Comparison of ENCODE assay signal across 17 mouse cellular contexts in the genomic region with DNA sequence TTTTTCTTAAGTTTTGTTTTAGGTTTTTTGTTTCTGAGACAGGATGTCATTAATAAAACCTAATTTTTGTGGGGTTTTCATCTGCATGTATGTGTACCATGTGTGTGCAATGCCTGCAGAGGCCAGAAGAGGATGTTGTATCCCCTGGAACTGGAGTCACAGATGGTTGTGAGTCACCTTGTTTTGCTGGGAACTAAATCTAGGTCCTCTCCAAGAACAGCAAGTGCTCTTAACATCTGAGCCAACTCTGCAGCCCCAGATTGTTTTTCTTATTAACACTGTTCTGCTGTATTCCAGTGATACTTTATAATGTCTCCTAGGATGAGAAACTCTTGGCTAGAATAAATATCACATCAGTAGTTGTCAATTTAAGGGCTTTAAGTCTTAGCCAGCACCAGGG. TPM values are rescaled to one million over a fixed set of nuclear protein-coding genes. Genes with fewer than 3 reads are reported as not detected.
A peak's percentile ranks its signal among the peaks of the same experiment; 100 is the strongest.
DNase-seq lines count a peak whose midpoint lies in the region; TF ChIP-seq lines count a peak whose summit lies in the region.
"Had no signal": no experiment of that assay in that cellular context is flagged by ENCODE, and none has a peak within 500 bp of the region (broad histone marks: within the 10 kb centered on the region; RNA-seq: fewer than 3 reads in every experiment).

No protein-coding gene starts in this region.

- H3K27ac ChIP-seq in gastrocnemius, adult 2 months: peak overlapping the region; percentile 10
- no peak overlapping the region for H3K27ac ChIP-seq in left cerebral cortex, adult 2 months
- H3K27ac ChIP-seq: embryonic facial prominence, embryonic 13.5 days; forebrain, embryonic 12.5 days; hindbrain, embryonic 15.5 days had no signal

- H3K4me3 ChIP-seq in gastrocnemius, adult 2 months: no peak overlapping the region
- no peak overlapping the region for H3K4me3 ChIP-seq in left cerebral cortex, adult 2 months
- H3K4me3 ChIP-seq: embryonic facial prominence, embryonic 13.5 days; forebrain, embryonic 12.5 days; heart, embryonic 12.5 days; hindbrain, embryonic 15.5 days had no signal

- TF ChIP-seq CTCF in gastrocnemius, adult 2 months (IDR thresholded peaks at IDR 0.05): peak; percentile 14; the same call in 1 of the 2 replicates
- TF ChIP-seq CTCF in left cerebral cortex, adult 2 months (IDR thresholded peaks at IDR 0.05): peak; percentile 23

- intact Hi-C loops in gastrocnemius, adult 2 months (cut with DNase I): no loop called here
- intact Hi-C loops in left cerebral cortex, adult 2 months (cut with DNase I): no loop called here
- intact Hi-C loops in left cerebral cortex, postnatal 14 days (cut with DNase I): no loop called here

- DNase-seq in gastrocnemius, adult 2 months: no peak
- DNase-seq in gastrocnemius, adult 18-20 months (ENCODE audit: low spot score): no peak
- no peak for DNase-seq in left cerebral cortex, adult 2 months (ENCODE audit: extremely low spot score in 1 of 2, low spot score in 2 of 2)
- DNase-seq in left cerebral cortex, postnatal 14 days (ENCODE audit: low spot score in 2 of 2): no peak
- DNase-seq in brain, adult 2 months (ENCODE audit: low read depth, low spot score): peak; percentile 55
- DNase-seq in cerebellum, adult 11 months: no peak
- DNase-seq in heart, adult 18-20 months: no peak
- DNase-seq: adrenal gland, adult 8-10 months; adrenal gland, postnatal 36 days; cerebellum, adult 11-12 months; cerebellum, adult 9-10 months; cerebellum, postnatal 25 days; gastrocnemius, postnatal 10 days had no signal

RNA-seq across cellular contexts. Expression of a gene that starts 13.2 kb away (rescaled TPM):
- total RNA-seq in gastrocnemius, adult 2 months (2021): 10 to 100 TPM; 21.2 to 25.2 TPM
- 10 to 100 TPM; 17.3 to 22.2 TPM for total RNA-seq in gastrocnemius, adult 18-20 months (2021)
- 10 to 100 TPM; 83.8 TPM for total RNA-seq in left cerebral cortex, adult 2 months (2021)
- total RNA-seq in left cerebral cortex, postnatal 14 days (2021): 10 to 100 TPM; 69.8 to 78.8 TPM
- total RNA-seq in heart, adult 18-20 months (2021): 10 to 100 TPM; 25.2 to 28.5 TPM

RNA-seq across cellular contexts. Expression of a gene that starts 30.8 kb away (rescaled TPM):
- total RNA-seq in gastrocnemius, adult 2 months (2021): 1 to 10 TPM; 7.0 to 8.4 TPM
- 1 to 10 TPM; 5.8 to 6.3 TPM for total RNA-seq in gastrocnemius, adult 18-20 months (2021)
- 10 to 100 TPM; 26.2 to 35.7 TPM for total RNA-seq in left cerebral cortex, adult 2 months (2021)
- total RNA-seq in left cerebral cortex, postnatal 14 days (2021): 10 to 100 TPM; 24.3 to 26.2 TPM
- total RNA-seq in heart, adult 18-20 months (2021): 10 to 100 TPM in 1 of 2 experiments, 1 to 10 TPM in 1; 7.7 to 11.3 TPM

RNA-seq across cellular contexts. Expression of a gene that starts 43.8 kb away (rescaled TPM):
- 10 to 100 TPM; 38.2 to 41.8 TPM for total RNA-seq in gastrocnemius, adult 2 months (2021)
- total RNA-seq in gastrocnemius, adult 18-20 months (2021): 10 to 100 TPM; 37.0 to 38.6 TPM
- 10 to 100 TPM; 56.1 to 61.0 TPM for total RNA-seq in left cerebral cortex, adult 2 months (2021)
- 10 to 100 TPM; 55.8 to 65.8 TPM for total RNA-seq in left cerebral cortex, postnatal 14 days (2021)
- total RNA-seq in heart, adult 18-20 months (2021): 10 to 100 TPM; 58.1 to 65.1 TPM
